Mouse (Mus musculus): ENCODE results near the gene Xrcc2.

DNA sequence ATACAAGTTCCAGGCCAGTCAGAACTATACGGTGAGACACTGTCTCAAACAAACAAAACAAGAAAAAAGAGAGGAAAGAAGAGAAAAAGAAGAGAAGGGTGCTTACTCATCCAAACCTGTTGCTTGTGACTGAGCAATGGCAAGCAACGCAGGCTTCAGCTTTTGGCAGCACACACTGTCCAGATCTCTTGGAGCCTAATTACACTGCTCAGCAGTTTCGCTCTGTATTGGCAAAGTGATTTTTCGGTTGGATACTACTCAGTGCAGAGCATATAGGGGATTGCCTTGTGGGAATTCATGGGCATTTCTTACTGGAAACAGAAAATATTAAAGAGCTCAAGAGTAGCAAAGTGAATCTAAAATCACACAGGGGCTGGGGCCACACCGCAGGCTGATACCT is 47.2 kb upstream of the Xrcc2 start:
- no peak for TF ChIP-seq CTCF (IDR thresholded peaks at IDR 0.05; ENCODE audit: low read depth)
- TF ChIP-seq EP300 (IDR thresholded peaks at IDR 0.05; ENCODE audit: low read depth), result no peak
